Mouse (Mus musculus): Measurements from ENCODE around the gene Smarce1. TPM values are rescaled to one million over a fixed set of nuclear protein-coding genes. Genes with fewer than 3 reads are reported as not detected.

The Smarce1 gene
- polyA plus RNA-seq, 1 experiment from 2014 or later = 135 TPM

GRCm38 (mm10) chr11:99170005-99170404 lies 60.8 kb downstream of the Smarce1 start:
- ATAC-seq (no peak), DNase-seq (ENCODE audit: low read depth, low spot score) (no peak)
- in situ Hi-C loops (cut with MboI; ENCODE audit: low pct_unique_long_range_greater_than_20kb) = no loop called here
- CTCF ChIA-PET = no interaction called here
- TF ChIP-seq CTCF (IDR thresholded peaks at IDR 0.05) = no peak
- peaks cover 20% of the 10 kb centered on the region for H3K27me3 ChIP-seq
- POLR2A ChIA-PET = no interaction called here

- DNase-seq (ENCODE audit: low read depth, low spot score) (no peak), ATAC-seq (no peak)
- in situ Hi-C loops (cut with MboI; ENCODE audit: low pct_unique_long_range_greater_than_20kb) = no loop called here
- peaks cover 25% of the 10 kb centered on the region for H3K27me3 ChIP-seq
- ChIA-PET POLR2A (no interaction called here), CTCF (no interaction called here)
- TF ChIP-seq CTCF (IDR thresholded peaks at IDR 0.05) = no peak
Measured at GRCm38 (mm10) chr11:99169438-99169837, 61.4 kb downstream of the Smarce1 start.

- H3K27me3 ChIP-seq = peaks cover 25% of the 10 kb centered on the region
- ChIA-PET POLR2A (interaction anchor here (0.7 kb wide), 1 partner anchor 10 kb away, joined by 3 read pairs; no protein-coding TSS in a partner anchor), CTCF (interaction anchor here (1.3 kb wide), 1 partner anchor 18 kb away, joined by 3 read pairs; no protein-coding TSS in a partner anchor)
- no peak for DNase-seq (ENCODE audit: low read depth, low spot score)
- no peak for TF ChIP-seq CTCF (IDR thresholded peaks at IDR 0.05)
- no peak for ATAC-seq
- in situ Hi-C loops (cut with MboI; ENCODE audit: low pct_unique_long_range_greater_than_20kb) = no loop called here
Measured at GRCm38 (mm10) chr11:99168030-99168474, 62.8 kb downstream of the Smarce1 start.

DNA sequence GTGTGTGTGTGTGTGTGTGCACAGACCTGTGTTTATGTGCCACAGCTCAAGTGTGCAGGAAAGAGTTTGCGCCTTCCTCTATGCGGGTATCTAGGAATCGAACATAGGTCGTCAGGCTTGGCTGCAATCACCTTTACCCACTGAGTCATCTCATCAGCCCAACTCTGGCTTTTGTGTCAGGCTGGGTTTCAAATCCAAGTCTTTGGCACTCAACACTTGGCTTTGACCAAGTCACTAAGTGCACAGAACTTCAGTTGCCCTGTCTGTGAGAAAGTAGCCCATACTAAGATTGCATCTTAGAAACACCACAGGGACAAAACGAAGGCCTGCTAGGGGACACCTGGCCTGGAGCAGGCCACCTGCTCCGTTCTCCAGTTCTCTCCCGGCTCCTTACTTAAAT lies 63.2 kb downstream of the Smarce1 start:
- no peak for ATAC-seq
- ChIA-PET POLR2A (interaction anchor here (0.7 kb wide), 1 partner anchor 10 kb away, joined by 3 read pairs; no protein-coding TSS in a partner anchor), CTCF (interaction anchor here (1.3 kb wide), 1 partner anchor 17 kb away, joined by 3 read pairs; no protein-coding TSS in a partner anchor)
- DNase-seq (ENCODE audit: low read depth, low spot score) = no peak
- in situ Hi-C loops (cut with MboI; ENCODE audit: low pct_unique_long_range_greater_than_20kb) = no loop called here
- no peak for TF ChIP-seq CTCF (IDR thresholded peaks at IDR 0.05)
- H3K27me3 ChIP-seq = peaks cover 25% of the 10 kb centered on the region

DNA sequence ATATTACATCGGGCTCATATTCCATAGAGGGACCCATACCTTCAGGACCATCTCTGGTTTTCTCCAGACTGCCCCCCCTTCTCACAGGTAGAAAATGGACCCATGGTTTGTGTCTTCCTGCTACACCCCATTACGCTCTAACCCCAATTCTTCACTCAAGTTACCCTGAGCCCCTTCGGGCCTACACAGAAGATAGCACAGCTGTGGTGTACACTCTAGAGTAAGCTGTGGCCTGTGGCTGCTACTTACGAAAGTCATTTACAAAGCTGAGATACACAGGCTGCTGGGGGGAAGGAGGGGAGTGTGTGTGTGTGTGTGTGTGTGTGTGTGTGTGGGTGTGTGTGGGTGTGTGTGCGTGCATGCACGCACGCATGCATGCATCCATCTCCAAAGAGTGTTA lies 64.6 kb downstream of the Smarce1 start:
- no peak for TF ChIP-seq CTCF (IDR thresholded peaks at IDR 0.05)

DNA sequence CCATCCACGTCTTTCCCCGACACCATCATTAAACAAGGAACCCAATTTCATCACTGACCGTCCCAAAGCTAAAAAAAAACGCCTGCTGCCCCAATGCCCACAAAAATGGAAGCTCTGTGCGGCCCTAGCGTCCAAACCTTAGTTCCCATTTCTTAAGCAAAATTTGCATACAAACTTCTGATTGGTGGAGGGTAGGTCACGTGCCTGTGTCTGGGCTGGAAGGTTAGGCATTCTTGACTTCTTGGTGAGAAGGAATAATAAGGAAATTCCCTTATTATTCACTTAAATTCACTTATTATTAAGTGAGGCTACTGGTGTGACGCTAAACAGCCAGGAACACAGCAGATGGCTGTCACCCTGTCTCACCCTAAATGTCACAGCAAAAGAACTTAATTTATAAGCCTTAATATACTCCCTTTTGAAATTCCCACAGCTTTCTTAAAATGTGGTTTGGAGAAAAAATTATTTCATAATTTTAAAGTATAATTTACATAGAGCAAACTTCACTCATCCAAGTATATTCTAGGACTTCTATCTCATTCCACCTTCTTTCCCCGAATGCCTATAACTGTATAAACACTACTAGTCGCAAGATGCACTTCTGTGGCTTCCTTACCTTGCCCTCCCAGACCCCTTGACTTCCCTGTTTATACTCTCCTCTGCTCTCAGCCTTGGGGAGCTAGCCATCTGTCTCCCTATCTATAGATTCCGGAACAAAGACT lies 65.6 kb downstream of the Smarce1 start:
- DNase-seq (ENCODE audit: low read depth, low spot score) (no peak), ATAC-seq (no peak)
- H3K27me3 ChIP-seq = peaks cover 32% of the 10 kb centered on the region
- ChIA-PET CTCF (no interaction called here), POLR2A (no interaction called here)
- TF ChIP-seq CTCF (IDR thresholded peaks at IDR 0.05) = no peak
- in situ Hi-C loops (cut with MboI; ENCODE audit: low pct_unique_long_range_greater_than_20kb) = no loop called here

More for the DNA sequence above, 64.6 kb downstream of the Smarce1 start:
- POLR2A ChIA-PET = interaction anchor here (0.5 to 0.6 kb wide), 2 partner anchors 185 to 1154 kb away, joined by 3 to 5 read pairs; no protein-coding TSS in a partner anchor
- CTCF ChIA-PET = interaction anchor here (1.4 kb wide), 1 partner anchor 14 kb away, joined by 4 read pairs; no protein-coding TSS in a partner anchor
- H3K27me3 ChIP-seq = peaks cover 31% of the 10 kb centered on the region
- ATAC-seq = no peak
- no peak for DNase-seq (ENCODE audit: low read depth, low spot score)
- in situ Hi-C loops (cut with MboI; ENCODE audit: low pct_unique_long_range_greater_than_20kb) = no loop called here

GRCm38 (mm10) chr11:99162972-99163686 lies 67.7 kb downstream of the Smarce1 start:
- no peak for TF ChIP-seq CTCF (IDR thresholded peaks at IDR 0.05)
- ChIA-PET POLR2A (no interaction called here), CTCF (interaction anchor here (1.6 kb wide), 1 partner anchor 13 kb away, joined by 4 read pairs; no protein-coding TSS in a partner anchor)
- ATAC-seq (no peak), DNase-seq (ENCODE audit: low read depth, low spot score) (no peak)
- in situ Hi-C loops (cut with MboI; ENCODE audit: low pct_unique_long_range_greater_than_20kb) = no loop called here
- H3K27me3 ChIP-seq = peaks cover 21% of the 10 kb centered on the region

GRCm38 (mm10) chr11:99161648-99162047 lies 69.2 kb downstream of the Smarce1 start:
- DNase-seq (ENCODE audit: low read depth, low spot score) (no peak), ATAC-seq (no peak)
- in situ Hi-C loops (cut with MboI; ENCODE audit: low pct_unique_long_range_greater_than_20kb) = no loop called here
- POLR2A ChIA-PET = no interaction called here
- no peak for TF ChIP-seq CTCF (IDR thresholded peaks at IDR 0.05)
- CTCF ChIA-PET = interaction anchor here (1.6 kb wide), 1 partner anchor 12 kb away, joined by 4 read pairs; no protein-coding TSS in a partner anchor
- peaks cover 35% of the 10 kb centered on the region for H3K27me3 ChIP-seq

GRCm38 (mm10) chr11:99160228-99160627 lies 70.6 kb downstream of the Smarce1 start:
- no peak for ATAC-seq
- no peak for DNase-seq (ENCODE audit: low read depth, low spot score)
- in situ Hi-C loops (cut with MboI; ENCODE audit: low pct_unique_long_range_greater_than_20kb) = no loop called here
- TF ChIP-seq CTCF (IDR thresholded peaks at IDR 0.05) = no peak
- H3K27me3 ChIP-seq = peaks cover 37% of the 10 kb centered on the region
- ChIA-PET CTCF (no interaction called here), POLR2A (no interaction called here)

Other genes with a start within 250 kb of the Smarce1 start
- gene Gjd3, start 248.0 kb downstream of the Smarce1 start, polyA plus RNA-seq (2021) = 0.19 TPM
- gene Top2a, start 206.8 kb downstream of the Smarce1 start, polyA plus RNA-seq (2021) = 139 TPM
- 3.0 TPM for gene Igfbp4, start 189.8 kb downstream of the Smarce1 start, polyA plus RNA-seq (2021)
- gene Tns4, start 141.7 kb downstream of the Smarce1 start, polyA plus RNA-seq (2021) = not detected
- gene Ccr7, start 75.9 kb downstream of the Smarce1 start, polyA plus RNA-seq (2021) = 0.12 TPM
- 0.14 TPM for gene Krt222, start 13.1 kb upstream of the Smarce1 start, polyA plus RNA-seq (2021)
- not detected for gene Krt24, start 54.2 kb upstream of the Smarce1 start, polyA plus RNA-seq (2021)
- gene Krt25, start 91.9 kb upstream of the Smarce1 start, polyA plus RNA-seq (2021) = not detected
- gene Krt26, start 106.9 kb upstream of the Smarce1 start, polyA plus RNA-seq (2021) = not detected
- gene Krt27, start 120.1 kb upstream of the Smarce1 start, polyA plus RNA-seq (2021) = not detected
- not detected for gene Krt28, start 143.9 kb upstream of the Smarce1 start, polyA plus RNA-seq (2021)
- 7.2 TPM for gene Krt10, start 158.3 kb upstream of the Smarce1 start, polyA plus RNA-seq (2021)
- not detected for gene Krt12, start 191.2 kb upstream of the Smarce1 start, polyA plus RNA-seq (2021)
- gene Krt20, start 207.1 kb upstream of the Smarce1 start, polyA plus RNA-seq (2021) = not detected

Data from Patski (cell line).